Mouse (Mus musculus): ENCODE results near the gene Rbms2. TPM values are rescaled to one million over a fixed set of nuclear protein-coding genes. Genes with fewer than 3 reads are reported as not detected.
"Not testable (repeated sequence)": the region's sequence is repeated elsewhere in the genome, so short reads cannot be mapped to it uniquely, and the experiment has no call there.

Gene Rbms2
- total RNA-seq, 2 experiments from 2014 or later = 11.5 to 11.9 TPM

- no peak for DNase-seq (ENCODE audit: extremely low spot score in 1 of 2, low spot score in 1 of 2)
These were observed 86.4 kb downstream of the Rbms2 start for GRCm38 (mm10) chr10:128093496-128094294.

GRCm38 (mm10) chr10:128092506-128093495 is 87.3 kb downstream of the Rbms2 start:
- peak; percentile 61 to 68 for DNase-seq (ENCODE audit: extremely low spot score in 1 of 2, low spot score in 1 of 2)

DNA sequence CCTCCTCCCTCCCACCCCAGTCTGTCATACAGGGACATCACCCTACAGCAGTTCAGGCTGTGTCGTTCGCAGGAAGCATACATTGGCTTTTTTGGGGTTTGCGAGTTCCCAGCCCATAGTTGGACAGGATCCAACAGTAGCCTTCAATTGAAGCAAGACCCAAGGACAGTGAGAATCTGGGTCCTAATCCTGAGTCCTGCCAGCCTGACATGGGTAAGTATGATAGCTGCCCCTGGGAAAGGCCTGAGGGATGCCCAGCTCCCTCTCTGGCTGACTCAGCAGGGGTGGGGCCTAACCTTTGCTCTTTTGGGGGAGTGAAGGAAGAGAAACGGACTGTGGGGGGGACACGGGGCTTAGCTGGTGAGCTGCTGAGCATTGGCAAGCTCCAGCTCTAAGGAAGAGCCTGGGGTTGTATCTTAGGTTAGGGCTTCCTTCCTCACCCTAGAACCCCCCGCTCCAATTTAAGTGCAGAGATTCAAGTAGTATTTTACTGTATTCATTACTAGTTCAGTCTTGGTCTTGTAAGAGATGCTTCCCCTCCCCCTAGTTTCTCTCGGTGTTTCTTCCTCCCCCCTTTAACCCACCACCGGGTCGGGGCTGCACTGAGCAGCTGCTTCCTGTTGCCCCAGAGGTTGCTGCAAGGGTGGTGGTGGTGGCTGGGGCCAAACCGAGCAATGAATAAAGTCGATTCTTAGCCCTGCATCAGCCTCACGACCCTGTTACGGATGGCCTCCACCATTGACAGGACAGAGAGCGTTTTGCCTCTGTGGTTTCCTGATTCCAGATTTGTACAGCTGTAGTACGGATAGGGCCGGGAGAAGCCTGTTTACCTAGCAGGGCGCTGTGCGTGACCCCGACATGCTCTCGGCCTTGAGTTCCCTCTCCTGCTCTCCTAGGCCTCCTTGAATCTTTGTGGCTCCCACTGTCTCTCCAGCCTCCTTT is 88.3 kb downstream of the Rbms2 start, which contains the start of gene Baz2a:
Baz2a (plus strand) TSS at position 14 of the 942 bp plus-strand sequence.
- DNase-seq (ENCODE audit: extremely low spot score in 1 of 2, low spot score in 1 of 2) = no peak

GRCm38 (mm10) chr10:128090651-128091563 is 89.2 kb downstream of the Rbms2 start:
- DNase-seq (ENCODE audit: extremely low spot score in 1 of 2, low spot score in 1 of 2) = peak; percentile 65 to 89

DNA sequence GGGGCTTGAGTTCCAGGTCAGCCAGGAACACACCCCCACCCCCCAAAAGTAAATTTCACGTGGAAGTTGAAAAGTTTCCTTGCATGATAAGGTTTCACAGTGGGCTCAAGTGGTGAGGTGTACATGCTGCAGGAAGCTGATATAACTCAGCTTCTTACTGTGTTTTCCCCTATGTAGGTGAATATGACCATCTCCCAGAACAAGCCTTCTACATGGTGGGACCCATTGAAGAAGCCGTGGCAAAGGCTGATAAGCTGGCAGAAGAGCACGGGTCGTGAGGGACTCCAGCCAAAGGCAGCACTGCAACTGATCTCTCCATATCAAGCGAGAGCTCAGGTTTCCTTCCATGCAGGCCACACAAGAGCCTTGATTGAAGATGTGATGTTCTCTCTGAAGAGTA is 90.3 kb downstream of the Rbms2 start:
- DNase-seq (ENCODE audit: extremely low spot score in 1 of 2, low spot score in 1 of 2) = no peak

DNA sequence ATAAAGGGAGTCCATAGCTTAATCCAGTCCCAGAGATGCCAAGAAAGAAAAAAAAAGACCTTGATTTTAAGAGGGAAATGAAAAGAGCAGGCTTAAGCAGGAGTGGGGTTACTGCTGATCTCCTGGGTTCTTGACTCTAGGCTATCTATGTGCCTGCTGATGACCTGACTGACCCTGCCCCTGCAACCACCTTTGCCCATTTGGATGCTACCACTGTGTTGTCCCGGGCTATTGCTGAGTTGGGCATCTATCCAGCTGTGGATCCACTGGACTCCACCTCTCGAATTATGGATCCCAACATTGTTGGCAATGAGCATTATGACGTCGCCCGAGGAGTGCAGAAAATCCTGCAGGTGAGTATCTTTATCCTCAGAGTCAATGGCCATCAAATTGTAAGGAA is 91.9 kb downstream of the Rbms2 start:
- DNase-seq (ENCODE audit: extremely low spot score in 1 of 2, low spot score in 1 of 2) = no peak

GRCm38 (mm10) chr10:128087216-128087615 is 92.9 kb downstream of the Rbms2 start:
- DNase-seq (ENCODE audit: extremely low spot score in 1 of 2, low spot score in 1 of 2) = not testable (repeated sequence)

GRCm38 (mm10) chr10:128086391-128086790 is 93.7 kb downstream of the Rbms2 start:
- DNase-seq (ENCODE audit: extremely low spot score in 1 of 2, low spot score in 1 of 2) = no peak

GRCm38 (mm10) chr10:128084160-128084559 is 95.9 kb downstream of the Rbms2 start:
- no peak for DNase-seq (ENCODE audit: extremely low spot score in 1 of 2, low spot score in 1 of 2)

DNA sequence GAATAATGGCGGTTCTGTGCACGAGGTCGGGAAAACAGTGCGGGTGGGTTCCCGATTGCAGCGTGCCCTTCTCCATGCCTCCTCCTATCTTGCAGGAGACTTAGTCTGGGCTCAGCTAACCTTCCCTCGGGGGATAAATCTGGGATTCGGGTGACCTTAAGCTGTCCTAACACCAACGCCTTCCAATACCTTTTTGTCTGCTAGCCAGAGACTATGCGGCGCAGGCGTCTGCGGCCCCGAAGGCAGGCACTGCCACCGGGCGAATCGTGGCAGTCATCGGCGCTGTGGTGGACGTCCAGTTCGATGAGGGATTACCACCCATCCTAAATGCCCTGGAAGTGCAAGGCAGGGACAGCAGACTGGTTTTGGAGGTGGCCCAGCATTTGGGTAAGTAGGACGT is 96.4 kb downstream of the Rbms2 start:
- DNase-seq (ENCODE audit: extremely low spot score in 1 of 2, low spot score in 1 of 2) = peak in 1 of 2 experiments; percentile 42

DNA sequence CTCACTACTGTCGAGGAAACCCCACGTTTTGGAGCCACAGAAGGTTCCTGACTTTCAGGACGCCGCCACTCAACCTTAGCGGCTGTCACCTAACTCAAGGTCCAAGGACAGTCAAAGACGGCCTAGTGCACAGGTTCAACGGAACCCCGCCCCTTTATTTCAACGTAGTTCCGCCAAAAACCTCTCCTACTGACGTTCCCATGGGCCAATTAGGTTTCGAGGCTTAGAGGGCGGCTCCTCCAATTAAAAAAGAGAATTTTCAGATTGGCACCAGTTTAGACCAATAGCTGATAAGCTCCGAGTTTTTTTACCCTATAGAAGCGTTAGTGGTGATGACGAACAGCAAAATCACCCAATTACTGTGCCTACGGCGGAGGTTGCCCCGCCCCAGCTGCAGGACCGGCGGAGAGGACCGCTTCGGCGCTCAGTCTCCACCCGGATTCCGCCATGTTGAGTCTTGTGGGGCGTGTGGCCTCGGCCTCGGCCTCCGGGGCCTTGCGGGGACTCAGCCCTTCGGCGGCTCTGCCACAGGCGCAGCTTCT is 97.1 kb downstream of the Rbms2 start, which contains the start of gene Atp5b:
Atp5b (plus strand) TSS at position 394 of the 542 bp plus-strand sequence.
- peak; percentile 92 to 95 for DNase-seq (ENCODE audit: extremely low spot score in 1 of 2, low spot score in 1 of 2)

DNA sequence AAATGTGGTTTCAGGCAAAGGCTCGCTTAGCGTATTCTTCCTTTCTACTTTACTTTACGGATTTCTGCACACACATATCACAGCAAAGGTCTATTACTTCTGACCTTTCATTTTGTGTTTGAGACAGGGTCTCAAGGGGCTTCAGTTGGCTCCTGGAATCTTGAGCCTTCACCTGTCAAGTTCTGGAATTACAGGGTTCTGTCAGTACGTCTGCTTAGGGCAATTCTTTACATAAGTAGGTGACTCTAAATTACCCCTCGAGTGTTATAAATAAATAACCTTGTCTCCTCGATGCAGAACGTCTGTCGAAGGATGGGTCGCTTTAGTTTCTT is 97.7 kb downstream of the Rbms2 start:
- DNase-seq (ENCODE audit: extremely low spot score in 1 of 2, low spot score in 1 of 2) = no peak

GRCm38 (mm10) chr10:128081807-128082476 is 98.2 kb downstream of the Rbms2 start:
- no peak for DNase-seq (ENCODE audit: extremely low spot score in 1 of 2, low spot score in 1 of 2)

Small RNAs within 50 kb of the gene (microRNA-seq; reads per million reads assigned to microRNA genes)
- 26.1 to 37.2 reads per million in 2 experiments for gene Mir677

Other genes starting within 250 kb of the Rbms2 start
- not detected for gene Hsd17b6, start 172.7 kb downstream of the Rbms2 start, total RNA-seq (2021)
- 1 to 10 TPM; 6.6 to 6.8 TPM for gene Prim1, start 165.1 kb downstream of the Rbms2 start, total RNA-seq (2021)
- gene Naca, start 144.7 kb downstream of the Rbms2 start, total RNA-seq (2021) = 100 to 1,000 TPM; 317 to 351 TPM
- gene Ptges3, start 121.3 kb downstream of the Rbms2 start, total RNA-seq (2021) = 100 to 1,000 TPM; 134 to 145 TPM
- 1,000 to 10,000 TPM; 1,588 to 1,852 TPM for gene Atp5b, start 97.0 kb downstream of the Rbms2 start, total RNA-seq (2021)
- gene Baz2a, start 88.7 kb downstream of the Rbms2 start, total RNA-seq (2021) = 10 to 100 TPM; 32.2 to 42.5 TPM
- 10 to 100 TPM; 19.2 to 23.5 TPM for gene Gls2, start 14.2 kb upstream of the Rbms2 start, total RNA-seq (2021)
- 10 to 100 TPM in 1 of 2 experiments, 1 to 10 TPM in 1; 8.5 to 10.6 TPM for gene Spryd4, start 31.5 kb upstream of the Rbms2 start, total RNA-seq (2021)
- gene Mip, start 45.5 kb upstream of the Rbms2 start, total RNA-seq (2021) = not detected
- 1 to 10 TPM; 4.3 to 5.6 TPM for gene Timeless, start 51.8 kb upstream of the Rbms2 start, total RNA-seq (2021)
- not detected for gene Apon, start 73.8 kb upstream of the Rbms2 start, total RNA-seq (2021)
- gene Apof, start 88.4 kb upstream of the Rbms2 start, total RNA-seq (2021) = not detected
- gene Stat2, start 90.3 kb upstream of the Rbms2 start, total RNA-seq (2021) = 10 to 100 TPM; 27.8 to 30.0 TPM
- gene Il23a, start 118.5 kb upstream of the Rbms2 start, total RNA-seq (2021) = 1 to 10 TPM in 1 of 2 experiments, under 1 TPM in 1; 0.84 to 1.1 TPM
- 10 to 100 TPM; 12.3 to 17.4 TPM for gene Pan2, start 123.0 kb upstream of the Rbms2 start, total RNA-seq (2021)
- gene Cnpy2, start 142.2 kb upstream of the Rbms2 start, total RNA-seq (2021) = 10 to 100 TPM; 81.1 to 92.0 TPM
- gene Cs, start 157.4 kb upstream of the Rbms2 start, total RNA-seq (2021) = 100 to 1,000 TPM; 232 to 242 TPM
- gene Coq10a, start 188.7 kb upstream of the Rbms2 start, total RNA-seq (2021) = 10 to 100 TPM; 52.9 to 53.5 TPM
- gene Ankrd52, start 196.8 kb upstream of the Rbms2 start, total RNA-seq (2021) = 10 to 100 TPM; 54.7 to 69.5 TPM
- not detected for gene Slc39a5, start 220.9 kb upstream of the Rbms2 start, total RNA-seq (2021)
- 100 to 1,000 TPM in 1 of 2 experiments, 10 to 100 TPM in 1; 96.7 to 101 TPM for gene Nabp2, start 231.2 kb upstream of the Rbms2 start, total RNA-seq (2021)
- gene Rnf41, start 231.4 kb upstream of the Rbms2 start, total RNA-seq (2021) = 10 to 100 TPM; 68.0 to 76.9 TPM

Data from layer of hippocampus, postnatal 25 days (tissue).